Mouse (Mus musculus): ENCODE measurements around the gene Rtp1.

The Rtp1 gene

GRCm38 (mm10) chr16:23457338-23457737 is 28.4 kb downstream of the Rtp1 start:
- no peak for DNase-seq

DNA sequence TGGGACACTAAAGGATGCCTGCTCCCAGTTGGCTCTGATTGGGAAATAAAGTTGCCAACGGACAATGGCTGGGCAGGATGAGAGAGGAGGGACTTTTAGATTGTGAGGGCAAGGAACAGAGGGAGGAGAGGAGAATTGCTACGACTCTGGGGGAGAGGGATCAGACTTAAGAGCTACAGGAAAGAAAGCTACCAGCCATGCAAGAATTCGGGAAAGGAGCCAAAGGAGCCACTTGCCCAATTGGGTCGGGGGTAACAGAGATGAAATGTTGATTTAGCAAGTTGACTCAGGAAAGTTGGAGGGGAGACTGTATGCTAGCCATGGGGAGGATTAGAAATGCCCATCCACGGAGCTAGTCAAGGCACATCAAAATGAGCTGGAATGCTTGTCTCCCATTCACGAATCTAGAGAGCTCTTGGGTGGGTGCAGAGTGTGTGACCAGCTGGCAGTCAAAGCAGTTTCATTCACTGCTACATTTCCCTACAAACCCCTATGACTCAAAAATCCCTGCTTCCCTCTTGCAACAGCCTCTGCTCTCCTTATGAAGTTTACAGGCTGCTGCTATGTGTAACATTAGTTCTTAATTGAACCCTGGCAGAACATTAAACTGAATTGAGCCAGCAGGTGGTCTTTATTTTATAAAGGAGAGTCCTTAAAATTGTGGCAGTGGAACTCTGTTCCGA is 30.1 kb downstream of the Rtp1 start:
- no peak for DNase-seq

GRCm38 (mm10) chr16:23463671-23464347 is 34.9 kb downstream of the Rtp1 start:
- DNase-seq = no peak

DNA sequence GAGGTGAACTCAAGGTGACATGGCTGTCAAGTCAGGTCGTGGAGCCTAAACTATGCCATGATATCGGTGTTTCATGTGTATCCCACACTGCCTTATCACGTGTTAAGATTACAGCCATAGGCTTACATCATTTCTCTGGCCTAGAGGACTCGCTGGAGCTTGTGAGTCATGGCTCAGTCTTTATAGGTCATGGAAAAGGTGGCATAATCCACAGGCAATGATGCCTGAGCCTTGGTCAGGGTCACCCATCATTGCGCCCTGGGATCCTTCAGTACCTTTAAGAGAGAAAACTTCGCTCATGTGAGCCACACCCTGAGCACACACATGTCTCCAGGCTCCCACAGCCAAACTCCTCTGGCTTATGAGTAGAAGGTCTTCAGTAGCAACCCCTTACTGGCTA is 42.6 kb downstream of the Rtp1 start:
- no peak for DNase-seq

DNA sequence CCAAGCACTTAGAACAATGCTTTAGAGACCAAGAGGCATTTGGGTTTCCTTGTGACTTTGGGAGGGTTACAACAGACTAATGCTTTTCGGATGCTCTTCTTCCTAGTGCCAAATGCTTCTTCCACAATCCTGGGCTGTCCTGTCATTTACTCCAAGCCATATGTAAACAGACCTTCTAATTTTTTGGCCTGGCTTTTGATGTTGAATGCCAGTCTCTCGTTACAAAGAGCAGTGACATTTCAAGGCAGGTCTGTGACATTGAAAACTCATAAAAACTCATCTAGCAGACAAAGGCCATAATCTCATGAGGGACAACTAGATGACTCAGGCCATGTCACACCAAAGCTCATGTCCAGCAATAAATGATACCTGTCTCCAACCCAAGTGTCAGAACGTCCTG is 43.1 kb downstream of the Rtp1 start:
- DNase-seq = no peak

- no peak for DNase-seq
Measured at GRCm38 (mm10) chr16:23475651-23476050, 46.7 kb downstream of the Rtp1 start.

DNA sequence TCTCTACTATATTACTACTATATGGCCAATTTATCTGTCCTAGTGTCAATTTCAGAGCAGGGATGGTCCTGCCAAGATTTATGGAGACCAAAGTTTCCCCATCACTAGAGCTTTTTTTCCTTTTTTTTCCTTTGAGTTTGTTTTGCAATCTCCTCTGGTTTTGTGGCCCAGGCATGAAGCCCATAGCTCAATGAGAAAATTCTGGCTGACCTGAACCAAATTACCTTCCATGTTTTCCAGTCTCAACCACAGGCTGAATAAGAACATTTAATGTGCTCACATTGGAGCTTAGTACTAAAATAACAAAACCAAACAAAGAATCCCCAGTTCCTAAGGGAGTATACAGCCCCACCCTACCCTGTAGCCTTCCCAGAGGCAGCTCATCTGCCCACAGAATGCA is 47.7 kb downstream of the Rtp1 start:
- DNase-seq = no peak

- DNase-seq = no peak
Measured at GRCm38 (mm10) chr16:23479872-23480603, 51.1 kb downstream of the Rtp1 start.

GRCm38 (mm10) chr16:23482218-23482617 is 53.3 kb downstream of the Rtp1 start:
- no peak for DNase-seq

DNA sequence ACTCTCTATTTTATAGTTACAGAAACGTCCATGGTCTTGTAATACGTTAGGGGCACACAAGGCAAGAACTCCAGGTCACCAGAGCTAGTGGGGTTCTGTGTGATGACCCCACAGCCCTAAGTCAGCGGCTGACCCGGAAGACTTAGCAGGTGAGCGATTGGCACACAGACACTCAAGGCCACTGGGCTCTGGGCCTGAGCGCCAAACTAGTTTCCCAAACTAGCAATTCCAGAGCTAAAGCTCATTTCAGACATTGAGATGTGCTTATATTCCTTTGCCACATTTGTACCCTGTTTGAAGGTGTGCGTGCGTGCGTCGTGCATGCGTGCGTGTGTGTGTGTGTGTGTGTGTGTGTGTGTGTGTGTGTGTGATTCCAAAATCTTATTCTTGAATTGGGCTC is 53.9 kb downstream of the Rtp1 start:
- DNase-seq = no peak

DNA sequence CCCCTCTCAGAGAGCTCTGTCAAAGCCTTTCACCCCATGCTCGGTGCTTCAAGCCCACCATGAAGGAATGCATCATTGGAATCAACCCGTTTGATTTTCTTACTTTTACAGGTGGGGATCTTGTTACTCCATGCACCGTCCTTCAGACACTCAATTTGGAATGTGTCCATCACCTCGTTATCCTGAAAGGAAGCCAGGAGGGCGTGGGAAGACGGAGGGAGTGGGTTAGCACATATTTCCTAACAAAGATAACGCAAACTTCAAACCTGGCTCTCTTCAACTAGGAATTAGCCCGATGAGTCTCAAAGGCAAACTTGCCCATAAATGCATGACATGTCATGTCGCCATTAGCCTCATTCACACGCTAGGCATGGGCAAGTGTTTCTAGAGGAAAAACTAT is 54.4 kb downstream of the Rtp1 start:
- DNase-seq = no peak
